Mouse (Mus musculus) ES-Bruce4 (cell line): ENCODE results near the gene Car11.

Experiments used
- CTCF ChIP-seq: IDR thresholded peaks from one replicate; pipeline ENCODE4 v1.8.1; 2011; ENCODE audit warnings: low read depth, low read length
- POLR2A ChIP-seq: IDR thresholded peaks from one replicate; pipeline ENCODE4 v1.8.1; 2011; ENCODE audit warnings: low read length; ENCODE audit not compliant: insufficient read depth

GRCm38 (mm10) chr7:45742338-45742737 is 42.7 kb downstream of the Car11 start:
- TF ChIP-seq POLR2A (no peak), CTCF (peak; percentile 33)
